Mouse (Mus musculus) kidney, embryonic 16.5 days (tissue): Measurements from ENCODE around the gene Neurl1b. TPM values are rescaled to one million over a fixed set of nuclear protein-coding genes. Genes with fewer than 3 reads are reported as not detected.

Experiments used
- ATAC-seq: fragments of 200-750 bp; cut with Nextera tagmentation; 2 replicates; pipeline ENCODE4 v1.8.0; 2017; ENCODE audit warnings: moderate TSS enrichment; ENCODE audit not compliant: low FRiP score, low TSS enrichment
- H3K27ac ChIP-seq: fragments of 300-500 bp; sonication (generic); 2 replicates; pipeline ENCODE4 v1.5.1; 2014; ENCODE audit warnings: low read length
- H3K27me3 ChIP-seq: fragments of 300-500 bp; sonication (generic); 2 replicates; pipeline ENCODE4 v1.6.1; 2014; ENCODE audit warnings: low read length, control low read depth, mixed read lengths; ENCODE audit not compliant: insufficient read depth
- H3K36me3 ChIP-seq: fragments of 300-500 bp; sonication (generic); 2 replicates; pipeline ENCODE4 v1.6.1; 2014; ENCODE audit warnings: low read length, control low read depth, mixed read lengths; ENCODE audit not compliant: insufficient read depth
- H3K4me1 ChIP-seq: fragments of 300-500 bp; sonication (generic); 2 replicates; pipeline ENCODE4 v1.6.1; 2014; ENCODE audit warnings: low read length, control low read depth, mixed read lengths; ENCODE audit not compliant: insufficient read depth
- H3K4me2 ChIP-seq: fragments of 300-500 bp; sonication (generic); replicated peaks from 2 replicates; pipeline ENCODE4 v1.6.1; 2014; ENCODE audit warnings: low read depth, low read length
- H3K4me3 ChIP-seq: fragments of 300-500 bp; sonication (generic); 2 replicates; pipeline ENCODE4 v1.5.1; 2014; ENCODE audit warnings: mild to moderate bottlenecking, low read length
- H3K9ac ChIP-seq: fragments of 300-500 bp; sonication (generic); replicated peaks from 2 replicates; pipeline ENCODE4 v1.6.1; 2014; ENCODE audit warnings: low read length
- H3K9me3 ChIP-seq: fragments of 300-500 bp; sonication (generic); 2 replicates; pipeline ENCODE4 v1.6.1; 2016; ENCODE audit warnings: low read length, control low read depth
- WGBS: fragments of 180-500 bp; shearing (Covaris S2); extraction: QIAGEN DNeasy Blood & Tissue Kit; methylation state at CpG from one replicate; pipeline ENCODE4 v1.1.7; 2014; 5-methylcytosine and 5-hydroxymethylcytosine counted together
- polyA plus RNA-seq: library from polyadenylated mRNA; unstranded; fragments of >200 nt; fragmentation: Nextera tagmentation; extraction: Ambion mirVana; gene quantifications from 2 replicates; pipeline ENCODE4 v1.2.1, GENCODE M21; 2015

The Neurl1b gene
- polyA plus RNA-seq, 1 experiment from 2014 or later: 2.4 TPM

DNA sequence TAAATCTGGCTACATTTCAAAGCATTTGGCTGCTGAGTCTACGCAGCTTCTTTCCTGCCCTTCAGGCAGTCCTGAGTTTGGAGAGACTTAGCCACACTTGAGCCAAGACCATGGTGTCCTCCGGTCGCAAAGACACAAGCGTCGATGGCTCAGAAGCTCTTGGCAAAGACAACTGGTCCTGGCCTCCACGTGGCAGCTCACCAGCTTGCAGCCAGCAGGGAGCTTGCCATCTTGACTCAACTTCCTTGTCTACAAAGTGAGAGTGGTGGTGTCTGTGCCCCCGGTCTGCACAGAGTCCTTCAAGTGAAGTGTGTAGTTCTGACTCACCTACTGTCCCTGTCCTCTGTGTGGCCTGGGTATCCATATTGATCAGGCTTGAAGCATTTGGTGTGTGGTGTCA, 22.3 kb upstream of the Neurl1b start:
- Histone ChIP-seq H3K4me1 (peaks cover 9% of the 10 kb centered on the region), H3K9ac (no peak overlapping the region), H3K27me3 (no peaks in the 10 kb centered on the region), H3K27ac (no peak overlapping the region), H3K36me3 (no peaks in the 10 kb centered on the region), H3K4me2 (no peak overlapping the region), H3K9me3 (no peaks in the 10 kb centered on the region), H3K4me3 (no peak overlapping the region)
- 91% methylated on average over 7 of the region's 7 CpGs for WGBS
- ATAC-seq: no peak

DNA sequence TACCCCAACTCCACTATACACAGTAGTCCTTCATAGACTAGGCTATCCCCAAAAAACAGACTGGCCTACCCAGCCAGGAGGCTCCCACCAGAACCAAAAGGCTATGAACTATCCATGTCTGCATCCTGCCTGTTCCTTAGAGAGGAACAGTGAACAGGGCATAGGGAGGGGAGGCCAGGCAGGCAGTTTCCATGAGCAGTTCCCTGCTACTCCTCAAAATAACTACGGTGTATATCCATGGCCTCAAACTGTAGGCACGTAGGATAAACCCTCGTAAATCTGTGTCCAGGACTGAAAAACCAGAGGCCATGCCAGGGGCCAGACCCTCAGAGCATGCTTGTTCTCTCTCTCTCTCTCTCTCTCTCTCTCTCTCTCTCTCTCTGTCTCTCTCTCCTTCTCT, 17.9 kb upstream of the Neurl1b start:
- WGBS: 35% methylated on average over 3 of the region's 3 CpGs
- Histone ChIP-seq H3K9me3 (no peaks in the 10 kb centered on the region), H3K4me3 (no peak overlapping the region), H3K27ac (peak overlapping the region; percentile 67), H3K4me2 (no peak overlapping the region), H3K9ac (no peak overlapping the region), H3K27me3 (no peaks in the 10 kb centered on the region), H3K4me1 (peaks cover 15% of the 10 kb centered on the region), H3K36me3 (no peaks in the 10 kb centered on the region)
- ATAC-seq: peak; percentile 21; the same call in 1 of the 2 replicates

DNA sequence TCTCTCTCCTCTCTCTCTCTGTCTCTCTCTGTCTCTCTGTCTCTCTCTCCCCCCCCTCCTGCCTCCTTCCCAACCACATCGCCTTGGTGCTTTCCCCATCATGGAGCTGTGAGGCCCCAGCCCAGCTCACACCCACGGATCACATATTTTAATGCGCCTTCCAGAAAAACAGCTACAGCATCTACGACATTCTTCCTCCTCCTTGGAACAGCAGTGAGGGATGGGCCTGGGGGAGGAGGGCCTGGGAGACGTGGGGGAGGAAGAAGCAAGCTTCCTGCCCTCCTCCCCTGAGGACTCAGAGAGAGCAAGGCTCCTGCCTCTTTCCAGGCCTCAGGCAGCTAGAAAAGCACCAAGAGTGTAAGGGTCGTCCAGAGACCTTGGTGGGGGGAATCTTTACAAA, 17.3 kb upstream of the Neurl1b start:
- 8% methylated on average over 6 of the region's 6 CpGs for WGBS
- no peak overlapping the region for H3K4me2 ChIP-seq
- no peaks in the 10 kb centered on the region for H3K36me3 ChIP-seq
- no peak overlapping the region for H3K4me3 ChIP-seq
- H3K9ac ChIP-seq: no peak overlapping the region
- no peaks in the 10 kb centered on the region for H3K9me3 ChIP-seq
- peak; percentile 80 for ATAC-seq
- H3K27me3 ChIP-seq: no peaks in the 10 kb centered on the region
- H3K4me1 ChIP-seq: peaks cover 15% of the 10 kb centered on the region
- H3K27ac ChIP-seq: peak overlapping the region; percentile 67

DNA sequence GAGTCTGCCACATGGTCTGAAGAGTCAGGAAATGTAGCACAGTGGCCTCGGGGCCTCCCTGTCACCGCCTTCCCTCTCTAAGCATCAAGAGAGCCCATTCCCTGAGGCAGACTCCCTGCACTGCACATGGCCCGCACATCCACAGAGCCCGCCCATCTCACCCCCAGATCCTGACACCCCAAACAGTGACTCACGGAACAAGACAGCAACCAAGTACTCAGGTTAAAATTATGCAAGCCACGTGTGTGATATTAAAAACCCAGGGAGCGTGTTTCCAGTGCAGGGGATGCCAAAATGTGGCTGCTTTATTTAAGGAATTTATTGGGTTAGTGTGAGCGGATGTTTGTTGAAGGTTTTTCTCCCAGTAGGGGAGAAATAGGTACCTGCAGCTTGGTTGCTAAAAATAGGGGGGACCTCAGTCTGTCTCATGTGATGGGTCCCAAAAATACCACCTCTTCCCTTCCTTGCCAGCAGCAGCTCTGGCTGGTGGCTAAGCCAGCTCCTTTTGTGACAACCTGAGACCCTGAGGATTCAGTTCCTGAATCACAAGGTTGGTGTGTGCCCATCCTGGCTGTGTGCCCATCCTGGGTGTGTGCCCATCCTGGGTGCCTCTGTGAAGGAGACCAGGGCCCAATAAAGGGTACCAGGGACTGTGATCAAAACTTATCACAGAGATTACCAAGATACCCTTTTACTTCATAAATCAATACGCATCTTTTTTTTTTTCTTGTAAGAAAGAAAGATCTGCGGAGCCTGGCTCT, 9.1 kb upstream of the Neurl1b start:
- Histone ChIP-seq H3K9me3 (no peaks in the 10 kb centered on the region), H3K4me3 (no peak overlapping the region), H3K4me1 (no peaks in the 10 kb centered on the region), H3K36me3 (no peaks in the 10 kb centered on the region), H3K27me3 (no peaks in the 10 kb centered on the region), H3K9ac (no peak overlapping the region), H3K27ac (no peak overlapping the region), H3K4me2 (no peak overlapping the region)
- no peak for ATAC-seq
- 71% methylated on average over 10 of the region's 10 CpGs for WGBS

DNA sequence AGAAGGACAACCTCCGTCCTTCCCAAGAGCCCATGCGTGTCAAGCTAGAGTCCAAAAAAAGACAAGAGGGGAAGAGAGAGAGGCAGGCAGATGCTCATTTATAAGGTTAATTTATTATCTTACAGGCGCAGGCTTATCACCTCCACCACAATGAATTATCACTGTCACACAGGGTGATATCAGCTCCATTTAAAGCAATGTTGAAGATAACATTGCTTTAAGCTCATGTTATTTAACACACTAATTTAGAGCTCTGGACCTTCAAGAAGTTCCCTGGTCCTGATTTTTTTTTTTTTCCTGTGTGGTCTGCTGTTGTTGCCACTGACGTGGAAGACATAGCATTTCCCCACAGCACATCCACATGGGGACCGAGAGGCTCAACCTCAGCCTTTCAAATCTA, 1.7 kb upstream of the Neurl1b start:
- Histone ChIP-seq H3K27ac (no peak overlapping the region), H3K4me3 (no peak overlapping the region), H3K9ac (no peak overlapping the region), H3K9me3 (no peaks in the 10 kb centered on the region), H3K4me1 (peaks cover 23% of the 10 kb centered on the region), H3K4me2 (no peak overlapping the region), H3K27me3 (no peaks in the 10 kb centered on the region), H3K36me3 (no peaks in the 10 kb centered on the region)
- WGBS: 76% methylated on average over 5 of the region's 5 CpGs
- no peak for ATAC-seq

DNA sequence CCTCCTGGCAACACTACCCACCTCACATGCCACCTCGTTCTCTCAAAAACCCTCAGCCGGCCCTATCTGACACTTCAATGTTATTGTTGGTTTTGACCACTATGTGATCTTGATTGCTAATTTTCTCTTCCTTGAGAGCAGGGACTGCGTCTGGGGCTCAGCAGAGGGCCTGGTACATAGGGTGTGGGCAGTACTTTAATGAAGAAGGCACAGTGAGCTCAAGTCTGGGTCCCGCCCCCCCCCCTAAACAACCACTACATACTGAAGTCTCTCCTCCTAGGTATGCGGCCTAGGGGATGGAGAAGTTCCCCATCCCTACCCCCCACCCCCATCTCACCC, 476 bp upstream of the Neurl1b start:
- ATAC-seq: 0 out of 2 replicates have a peak, but pooled peaks have one; percentile 35
- peak overlapping the region; percentile 87 for H3K9ac ChIP-seq
- H3K27me3 ChIP-seq: no peaks in the 10 kb centered on the region
- peak overlapping the region; percentile 98 for H3K4me2 ChIP-seq
- H3K4me1 ChIP-seq: peaks cover 23% of the 10 kb centered on the region
- H3K36me3 ChIP-seq: no peaks in the 10 kb centered on the region
- 5% methylated on average over 5 of the region's 5 CpGs for WGBS
- H3K9me3 ChIP-seq: no peaks in the 10 kb centered on the region
- H3K27ac ChIP-seq: no peak overlapping the region
- H3K4me3 ChIP-seq: peak overlapping the region; percentile 80

DNA sequence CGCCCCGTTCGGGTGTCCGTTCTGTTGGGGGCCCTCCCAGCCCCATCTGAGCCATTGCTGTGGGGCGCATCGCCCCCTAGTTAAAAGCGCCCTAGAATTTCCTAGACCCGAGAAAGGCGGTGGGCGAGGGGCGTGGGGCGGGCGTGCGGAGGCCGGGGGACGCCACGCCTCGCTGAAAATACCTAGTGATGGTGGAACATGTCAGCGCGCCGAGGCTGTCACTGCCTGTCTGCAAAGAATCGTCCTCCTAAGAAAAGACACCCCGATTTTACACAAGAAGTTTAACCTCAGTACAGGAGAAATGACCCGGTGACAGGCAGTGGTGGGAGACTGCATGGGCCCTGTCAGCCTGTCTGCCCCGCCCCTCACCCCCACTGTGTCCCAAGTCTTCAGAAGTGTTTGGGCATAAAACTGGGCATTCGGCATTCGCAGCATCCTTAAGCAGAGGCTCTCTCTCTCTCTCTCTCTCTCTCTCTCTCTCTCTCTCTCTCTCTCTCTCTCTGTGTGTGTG, 781 bp downstream of the Neurl1b start:
- no peak for ATAC-seq

DNA sequence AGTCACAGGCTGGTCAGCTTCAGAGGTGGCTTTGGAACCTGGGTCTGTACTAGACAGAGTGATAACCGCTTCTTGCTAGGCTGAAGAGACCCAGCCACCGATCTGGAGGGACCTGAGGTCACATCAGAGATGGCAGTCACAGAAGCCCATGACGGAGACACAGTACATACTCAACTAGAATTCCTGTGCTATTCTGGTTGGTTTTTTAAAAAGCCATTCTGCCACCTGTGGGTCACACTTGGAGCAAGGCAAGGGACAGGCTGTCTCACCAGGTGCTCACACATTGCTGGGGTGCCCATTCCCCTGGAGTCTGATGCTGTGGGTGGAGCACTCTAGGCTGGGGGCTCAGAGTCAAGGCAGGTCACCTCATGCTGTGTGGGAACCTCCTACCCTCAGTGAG, 1.5 kb downstream of the Neurl1b start:
- Histone ChIP-seq H3K36me3 (no peaks in the 10 kb centered on the region), H3K4me3 (peak overlapping the region; percentile 80; the same call in 1 of the 2 replicates), H3K4me2 (peak overlapping the region; percentile 98), H3K9ac (peak overlapping the region; percentile 7; the same call in 1 of the 2 replicates), H3K27me3 (no peaks in the 10 kb centered on the region), H3K4me1 (peaks cover 34% of the 10 kb centered on the region), H3K9me3 (no peaks in the 10 kb centered on the region), H3K27ac (no peak overlapping the region)
- ATAC-seq: no peak
- 62% methylated on average over 3 of the region's 3 CpGs for WGBS

More for the DNA sequence above, 781 bp downstream of the Neurl1b start:
- H3K9me3 ChIP-seq: no peaks in the 10 kb centered on the region
- no peaks in the 10 kb centered on the region for H3K27me3 ChIP-seq
- H3K4me1 ChIP-seq: peaks cover 26% of the 10 kb centered on the region
- H3K36me3 ChIP-seq: no peaks in the 10 kb centered on the region
- peak overlapping the region; percentile 87 for H3K9ac ChIP-seq
- H3K4me3 ChIP-seq: peak overlapping the region; percentile 80
- peak overlapping the region; percentile 98 for H3K4me2 ChIP-seq
- peak overlapping the region; percentile 41 for H3K27ac ChIP-seq
- 2% methylated on average over 27 of the region's 27 CpGs for WGBS

DNA sequence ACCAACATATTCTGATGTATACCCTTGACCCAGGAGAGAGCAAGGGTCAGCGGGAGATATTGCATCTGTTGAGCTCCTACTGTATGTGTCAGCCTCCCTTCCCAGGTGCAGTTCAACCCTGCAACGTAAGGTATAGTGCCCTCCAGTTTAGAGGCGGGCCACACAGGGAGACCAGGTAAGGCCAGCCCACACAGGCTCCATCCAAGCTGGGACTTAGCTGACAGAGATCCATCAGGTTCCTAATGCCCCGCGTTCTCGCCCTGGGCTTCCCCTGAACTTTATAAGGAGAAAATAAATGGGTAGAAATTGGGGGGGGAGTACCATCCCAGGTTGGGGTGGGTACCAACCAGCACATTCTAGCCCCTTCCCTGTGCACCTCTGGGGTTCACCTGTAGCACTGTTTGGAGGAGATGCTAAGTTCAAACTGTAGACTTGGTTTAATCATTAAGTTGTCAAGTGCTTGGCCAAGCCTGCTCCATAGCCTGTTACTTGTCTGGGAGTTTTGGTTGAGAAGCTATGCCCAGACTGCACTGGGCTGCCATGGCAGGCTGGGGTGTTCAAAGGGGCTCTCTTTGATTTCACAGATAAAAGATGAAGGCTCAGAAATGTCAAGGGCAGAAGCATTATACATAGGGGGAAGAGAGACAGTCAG, 3.3 kb downstream of the Neurl1b start:
- no peaks in the 10 kb centered on the region for H3K36me3 ChIP-seq
- no peak overlapping the region for H3K4me2 ChIP-seq
- no peak overlapping the region for H3K9ac ChIP-seq
- no peak for ATAC-seq
- 83% methylated on average over 6 of the region's 6 CpGs for WGBS
- peaks cover 45% of the 10 kb centered on the region for H3K4me1 ChIP-seq
- no peaks in the 10 kb centered on the region for H3K27me3 ChIP-seq
- H3K27ac ChIP-seq: peak overlapping the region; percentile 3; the same call in 1 of the 2 replicates
- H3K4me3 ChIP-seq: no peak overlapping the region
- no peaks in the 10 kb centered on the region for H3K9me3 ChIP-seq
